In the genomic region with DNA sequence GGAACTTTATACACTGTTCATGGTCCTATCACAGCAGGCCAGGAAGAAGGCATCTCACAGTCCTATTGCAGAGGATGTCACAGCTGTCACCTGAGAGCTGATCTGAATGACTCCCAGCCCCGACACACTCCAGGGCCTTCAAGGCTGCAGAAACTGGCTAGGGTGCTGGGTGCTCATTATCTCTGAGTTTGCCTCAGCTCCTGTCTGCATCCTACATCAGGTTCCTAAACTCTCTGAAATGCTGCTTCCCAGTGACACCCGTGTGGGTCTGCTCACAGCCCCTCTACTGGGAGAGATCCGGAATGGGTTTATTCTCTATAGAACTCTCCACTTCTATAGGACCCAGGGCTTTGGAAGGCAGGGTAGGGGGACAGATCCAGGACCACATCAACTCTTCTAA, we compare ENCODE assay signal across 8 mouse cellular contexts. TPM values are rescaled to one million over a fixed set of nuclear protein-coding genes. Genes with fewer than 3 reads are reported as not detected.
DNase-seq lines count a peak whose midpoint lies in the region; ATAC-seq and TF ChIP-seq lines count a peak whose summit lies in the region.

No protein-coding gene starts in this region.

- peak overlapping the region; percentile 63 for H3ac ChIP-seq in myocyte (ENCODE audit: control insufficient read depth, insufficient read length)

- no peak for TF ChIP-seq CTCF in kidney, postnatal 0 days (IDR thresholded peaks at IDR 0.05; ENCODE audit: low read depth)
- TF ChIP-seq CTCF in embryonic fibroblast, embryonic 13.5 days (IDR thresholded peaks at IDR 0.05; ENCODE audit: borderline replicate concordance, insufficient read depth, low read length): no peak

- peaks cover 33% of the 10 kb centered on the region for H3K79me2 ChIP-seq in myocyte (ENCODE audit: control insufficient read depth, insufficient read depth)

- no peak overlapping the region for H3K9ac ChIP-seq in kidney, postnatal 0 days (ENCODE audit: low read depth, low read length)
- peak overlapping the region; percentile 98 for H3K9ac ChIP-seq in intestine, embryonic 16.5 days (ENCODE audit: low read depth, low read length)

- H3K27me3 ChIP-seq in kidney, postnatal 0 days (ENCODE audit: insufficient read depth, low read length): no peaks in the 10 kb centered on the region
- no peaks in the 10 kb centered on the region for H3K27me3 ChIP-seq in intestine, embryonic 16.5 days (replicated peaks; ENCODE audit: control insufficient read depth, insufficient read depth, low read length)
- H3K27me3 ChIP-seq in myocyte (ENCODE audit: control insufficient read depth, insufficient read depth, insufficient read length): no peaks in the 10 kb centered on the region

- no peak for ATAC-seq in kidney, postnatal 0 days (replicated peaks; ENCODE audit: low FRiP score, low read depth)
- ATAC-seq in intestine, embryonic 16.5 days: no peak

- H3K4me1 ChIP-seq in kidney, postnatal 0 days (replicated peaks; ENCODE audit: insufficient read depth, low read length): peaks cover 17% of the 10 kb centered on the region
- H3K4me1 ChIP-seq in embryonic fibroblast, embryonic 13.5 days (ENCODE audit: control insufficient read depth, insufficient read depth, low read length): peaks cover 3% of the 10 kb centered on the region; the same call in 1 of the 2 replicates
- peaks cover 29% of the 10 kb centered on the region for H3K4me1 ChIP-seq in intestine, embryonic 16.5 days (ENCODE audit: control insufficient read depth, insufficient read depth, low read length)

- H3K4me2 ChIP-seq in kidney, postnatal 0 days (ENCODE audit: low read length): peak overlapping the region; percentile 80
- H3K4me2 ChIP-seq in intestine, embryonic 16.5 days (ENCODE audit: low read depth, low read length): peak overlapping the region; percentile 91
- peak overlapping the region; percentile 77 for H3K4me2 ChIP-seq in myocyte (ENCODE audit: low read depth)

- DNase-seq in kidney, postnatal 0 days (ENCODE audit: low spot score): no peak
- no peak for DNase-seq in kidney, postnatal 25 days
- no peak for DNase-seq in adrenal gland, adult (ENCODE audit: inconsistent age in 2 of 2, low spot score in 1 of 2)
- DNase-seq in cerebellum, postnatal 4 days (ENCODE audit: low spot score in 2 of 2): no peak
- DNase-seq in Muller cell, postnatal 12 days (ENCODE audit: inconsistent ontology term): no peak

- H3K9me3 ChIP-seq in kidney, postnatal 0 days (replicated peaks; ENCODE audit: low read length): no peaks in the 10 kb centered on the region
- H3K9me3 ChIP-seq in intestine, embryonic 16.5 days (ENCODE audit: control insufficient read depth, low read length): no peaks in the 10 kb centered on the region

- 72% methylated on average over 3 of the region's 3 CpGs for WGBS in kidney, postnatal 0 days
- 70% methylated on average over 3 of the region's 3 CpGs for WGBS in intestine, embryonic 16.5 days

- TF ChIP-seq POLR2A in embryonic fibroblast, embryonic 13.5 days (IDR thresholded peaks at IDR 0.05; ENCODE audit: low read depth, low read length): no peak
- no peak for TF ChIP-seq POLR2A in myocyte (IDR thresholded peaks at IDR 0.05; ENCODE audit: insufficient read length, low read depth)

- peak overlapping the region; percentile 15; the same call in 1 of the 2 replicates for H3K27ac ChIP-seq in kidney, postnatal 0 days
- H3K27ac ChIP-seq in embryonic fibroblast, embryonic 13.5 days (ENCODE audit: insufficient read depth, low read length): no peak overlapping the region
- peak overlapping the region; percentile 98; the same call in 1 of the 2 replicates for H3K27ac ChIP-seq in intestine, embryonic 16.5 days (ENCODE audit: low read length)

- H3K4me3 ChIP-seq in kidney, postnatal 0 days (replicated peaks; ENCODE audit: low read depth, low read length): no peak overlapping the region
- H3K4me3 ChIP-seq in embryonic fibroblast, embryonic 13.5 days (ENCODE audit: insufficient read depth, low read length): peak overlapping the region; percentile 71; the same call in 1 of the 2 replicates
- H3K4me3 ChIP-seq in intestine, embryonic 16.5 days (ENCODE audit: low read length): peak overlapping the region; percentile 86
- peak overlapping the region; percentile 75 for H3K4me3 ChIP-seq in myocyte

- H3K36me3 ChIP-seq in kidney, postnatal 0 days (ENCODE audit: insufficient read depth, low read length): peaks cover 13% of the 10 kb centered on the region
- H3K36me3 ChIP-seq in intestine, embryonic 16.5 days (ENCODE audit: control insufficient read depth, insufficient read depth, low read length): 0 out of 2 replicates have a peak, but pooled peaks cover 7% of the 10 kb centered on the region
- peaks cover 5% of the 10 kb centered on the region for H3K36me3 ChIP-seq in myocyte (ENCODE audit: control insufficient read depth, insufficient read depth)

TF ChIP-seq in myocyte, 11 proteins besides CTCF, POLR2A, EP300 and RAD21:
- peak; percentile 22 for TF ChIP-seq POLR2AphosphoS2 (IDR thresholded peaks at IDR 0.05; ENCODE audit: insufficient read length, low read depth)
- TF ChIP-seq REST (IDR thresholded peaks at IDR 0.05; ENCODE audit: insufficient read depth, insufficient read length): no peak
- no peak for TF ChIP-seq E2F4 (IDR thresholded peaks at IDR 0.05; ENCODE audit: insufficient read depth)
- TF ChIP-seq TCF12 (IDR thresholded peaks at IDR 0.05; ENCODE audit: insufficient read depth, poor library complexity, severe bottlenecking): no peak
- TF ChIP-seq MYOD1 (IDR thresholded peaks at IDR 0.05; ENCODE audit: control insufficient read depth in 1 of 3, insufficient read length in 2 of 3, low read depth in 2 of 3): no peak
- TF ChIP-seq MYOG (IDR thresholded peaks at IDR 0.05; ENCODE audit: control insufficient read depth in 1 of 3, insufficient read depth in 1 of 3, insufficient read length in 2 of 3, low read depth in 2 of 3): no peak
TF ChIP-seq in myocyte: peak in this region for 1.

RNA-seq across cellular contexts. Expression of a gene that starts 1.3 kb away (rescaled TPM):
- polyA plus RNA-seq in kidney, postnatal 0 days (2015; fragmentation: Nextera tagmentation; extraction: Ambion mirVana): 218 and 227 TPM in 2 replicates
- polyA plus RNA-seq in embryonic fibroblast, embryonic 13.5 days (2011; ENCODE audit: insufficient read length, low read depth, missing spikeins): 65.4 and 90.1 TPM in 2 replicates
- 119 and 129 TPM in 2 replicates for polyA plus RNA-seq in intestine, embryonic 16.5 days (2015; fragmentation: Nextera tagmentation; extraction: Ambion mirVana)
- polyA plus RNA-seq in myocyte (2012; fragmentation: generic; extraction: Trizol): 237 TPM

RNA-seq across cellular contexts. Expression of a gene that starts 2.7 kb away (rescaled TPM):
- 0.30 TPM in 1 of 2 replicates, not detected in the other for polyA plus RNA-seq in kidney, postnatal 0 days (2015; fragmentation: Nextera tagmentation; extraction: Ambion mirVana)
- not detected in 2 replicates for polyA plus RNA-seq in embryonic fibroblast, embryonic 13.5 days (2011; ENCODE audit: insufficient read length, low read depth, missing spikeins)
- 0.37 TPM in 1 of 2 replicates, not detected in the other for polyA plus RNA-seq in intestine, embryonic 16.5 days (2015; fragmentation: Nextera tagmentation; extraction: Ambion mirVana)
- polyA plus RNA-seq in myocyte (2012; fragmentation: generic; extraction: Trizol): 1.0 TPM

RNA-seq across cellular contexts. Expression of a gene that starts 17.7 kb away (rescaled TPM):
- 6.6 and 7.0 TPM in 2 replicates for polyA plus RNA-seq in kidney, postnatal 0 days (2015; fragmentation: Nextera tagmentation; extraction: Ambion mirVana)
- polyA plus RNA-seq in embryonic fibroblast, embryonic 13.5 days (2011; ENCODE audit: insufficient read length, low read depth, missing spikeins): not detected in 2 replicates
- polyA plus RNA-seq in intestine, embryonic 16.5 days (2015; fragmentation: Nextera tagmentation; extraction: Ambion mirVana): 0.76 TPM in 2 replicates
- polyA plus RNA-seq in myocyte (2012; fragmentation: generic; extraction: Trizol): 0.05 TPM

RNA-seq across cellular contexts. Expression of a gene that starts 24.8 kb away (rescaled TPM):
- polyA plus RNA-seq in kidney, postnatal 0 days (2015; fragmentation: Nextera tagmentation; extraction: Ambion mirVana): 635 and 676 TPM in 2 replicates
- 846 and 907 TPM in 2 replicates for polyA plus RNA-seq in embryonic fibroblast, embryonic 13.5 days (2011; ENCODE audit: insufficient read length, low read depth, missing spikeins)
- 1,365 and 1,538 TPM in 2 replicates for polyA plus RNA-seq in intestine, embryonic 16.5 days (2015; fragmentation: Nextera tagmentation; extraction: Ambion mirVana)
- 444 TPM for polyA plus RNA-seq in myocyte (2012; fragmentation: generic; extraction: Trizol)

RNA-seq across cellular contexts. Expression of a gene that starts 33.2 kb away (rescaled TPM):
- 444 and 506 TPM in 2 replicates for polyA plus RNA-seq in kidney, postnatal 0 days (2015; fragmentation: Nextera tagmentation; extraction: Ambion mirVana)
- polyA plus RNA-seq in embryonic fibroblast, embryonic 13.5 days (2011; ENCODE audit: insufficient read length, low read depth, missing spikeins): 500 and 534 TPM in 2 replicates
- polyA plus RNA-seq in intestine, embryonic 16.5 days (2015; fragmentation: Nextera tagmentation; extraction: Ambion mirVana): 626 and 641 TPM in 2 replicates
- polyA plus RNA-seq in myocyte (2012; fragmentation: generic; extraction: Trizol): 837 TPM
